Mouse (Mus musculus): ENCODE measurements at regions not wholly inside any gene's neighbourhood (a gene's known extent, or its start where the extent isn't known, plus 50 kb on each side); places are given as distances from the start of the nearest gene placed in this dataset.

DNA sequence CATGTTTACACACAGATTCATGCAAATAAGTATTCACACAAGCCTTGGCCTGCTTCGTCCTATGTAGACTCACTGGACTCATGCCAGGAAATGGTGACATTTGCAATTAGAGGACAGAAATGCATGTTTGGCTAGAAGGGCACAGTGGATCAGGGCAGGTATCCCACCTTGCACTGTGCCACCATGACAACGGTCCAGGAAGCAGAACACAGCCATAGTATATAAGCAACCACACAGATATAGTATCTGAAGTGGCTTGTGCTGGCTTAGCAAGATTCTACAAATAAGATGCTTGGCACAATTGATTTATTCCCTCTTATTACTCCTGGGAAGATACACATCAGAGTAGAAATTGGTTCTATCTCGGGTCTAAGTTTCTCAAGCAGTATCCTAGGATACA lies 218.0 kb downstream of the Unc5cl start:
- TF ChIP-seq CTCF (IDR thresholded peaks at IDR 0.05; ENCODE audit: control insufficient read depth, insufficient read depth, insufficient replicate concordance, low read depth, low read length) (no peak), POLR2A (IDR thresholded peaks at IDR 0.05; ENCODE audit: control insufficient read depth, low read depth, low read length) (no peak)

Measured in testis, adult 2 months (tissue).